Mouse (Mus musculus) mesoderm, embryonic 11.5 days (tissue): ENCODE data around the gene Pip5k1c.
A peak's percentile ranks its signal among the peaks of the same experiment; 100 is the strongest.

Experiments
- DNase-seq: peaks from one replicate; pipeline ENCODE4 v3.0.0-alpha.2; 2012; ENCODE audit warnings: low read depth, low spot score

The Pip5k1c gene

GRCm38 (mm10) chr10:81323141-81323775 lies 30.5 kb downstream of the Pip5k1c start:
- no peak for DNase-seq

- no peak for DNase-seq
Measured at GRCm38 (mm10) chr10:81323791-81324530, 31.2 kb downstream of the Pip5k1c start.

GRCm38 (mm10) chr10:81325176-81325575 lies 32.4 kb downstream of the Pip5k1c start:
- DNase-seq = no peak

- no peak for DNase-seq
Measured at GRCm38 (mm10) chr10:81325781-81326180, 33.0 kb downstream of the Pip5k1c start.

GRCm38 (mm10) chr10:81326858-81327257 lies 34.1 kb downstream of the Pip5k1c start:
- DNase-seq = no peak

- DNase-seq = no peak
Measured at GRCm38 (mm10) chr10:81327959-81328358, 35.2 kb downstream of the Pip5k1c start.

GRCm38 (mm10) chr10:81328386-81328785 lies 35.6 kb downstream of the Pip5k1c start, which contains the start of gene Tbxa2r:
TSS of gene Tbxa2r (plus strand) at chr10:81328731.
- DNase-seq = no peak

- DNase-seq = no peak
Measured at GRCm38 (mm10) chr10:81329194-81329975, 36.6 kb downstream of the Pip5k1c start.

GRCm38 (mm10) chr10:81330007-81330406 lies 37.2 kb downstream of the Pip5k1c start:
- DNase-seq = no peak

GRCm38 (mm10) chr10:81332277-81332676 lies 39.5 kb downstream of the Pip5k1c start:
- no peak for DNase-seq

GRCm38 (mm10) chr10:81334324-81334723 lies 41.6 kb downstream of the Pip5k1c start:
- no peak for DNase-seq

- DNase-seq = no peak
Measured at GRCm38 (mm10) chr10:81335393-81336340, 42.9 kb downstream of the Pip5k1c start.

GRCm38 (mm10) chr10:81336558-81336957 lies 43.8 kb downstream of the Pip5k1c start:
- no peak for DNase-seq

- no peak for DNase-seq
Measured at GRCm38 (mm10) chr10:81340551-81341332, 48.0 kb downstream of the Pip5k1c start.

- peak; percentile 74 for DNase-seq
Measured at GRCm38 (mm10) chr10:81341333-81341949, 48.7 kb downstream of the Pip5k1c start.

- DNase-seq = no peak
Measured at GRCm38 (mm10) chr10:81342686-81343505, 50.1 kb downstream of the Pip5k1c start, which contains the start of gene Gipc3. TSS of gene Gipc3 (minus strand) at chr10:81343266.

- no peak for DNase-seq
Measured at GRCm38 (mm10) chr10:81344421-81345161, 51.8 kb downstream of the Pip5k1c start.

- DNase-seq = no peak
Measured at GRCm38 (mm10) chr10:81345162-81345534, 52.4 kb downstream of the Pip5k1c start.
